Mouse (Mus musculus) limb, embryonic 15.5 days (tissue): ENCODE data around the gene Galnt16. TPM values are rescaled to one million over a fixed set of nuclear protein-coding genes. Genes with fewer than 3 reads are reported as not detected.

Experiments used
- ATAC-seq: fragments of 200-750 bp; cut with Nextera tagmentation; 2 replicates; pipeline ENCODE4 v1.8.0; 2017; ENCODE audit warnings: low read depth, moderate TSS enrichment; ENCODE audit not compliant: insufficient number of reproducible peaks, low FRiP score, low TSS enrichment
- H3K27ac ChIP-seq: fragments of 300-500 bp; sonication (generic); 2 replicates; pipeline ENCODE4 v1.5.1; 2015; ENCODE audit warnings: moderate library complexity, mild to moderate bottlenecking, inconsistent platforms
- H3K27me3 ChIP-seq: fragments of 300-500 bp; sonication (generic); 2 replicates; pipeline ENCODE4 v1.6.1; 2015; ENCODE audit warnings: inconsistent platforms
- H3K36me3 ChIP-seq: fragments of 300-500 bp; sonication (generic); 2 replicates; pipeline ENCODE4 v1.6.1; 2015; ENCODE audit warnings: inconsistent platforms
- H3K4me1 ChIP-seq: fragments of 300-500 bp; sonication (generic); 2 replicates; pipeline ENCODE4 v1.6.1; 2015; ENCODE audit warnings: inconsistent platforms
- H3K4me2 ChIP-seq: fragments of 300-500 bp; sonication (generic); 2 replicates; pipeline ENCODE4 v1.6.1; 2015; ENCODE audit warnings: mild to moderate bottlenecking, inconsistent platforms
- H3K4me3 ChIP-seq: fragments of 300-500 bp; sonication (generic); 2 replicates; pipeline ENCODE4 v1.5.1; 2015; ENCODE audit warnings: mild to moderate bottlenecking, inconsistent platforms
- H3K9ac ChIP-seq: fragments of 300-500 bp; sonication (generic); 2 replicates; pipeline ENCODE4 v1.6.1; 2015; ENCODE audit warnings: inconsistent platforms
- H3K9me3 ChIP-seq: fragments of 300-500 bp; sonication (generic); 2 replicates; pipeline ENCODE4 v1.6.1; 2016; ENCODE audit warnings: inconsistent platforms
- WGBS: fragments of 180-500 bp; shearing (Covaris S2); methylation state at CpG from one replicate; pipeline ENCODE4 v1.1.7; 2015; 5-methylcytosine and 5-hydroxymethylcytosine counted together
- polyA plus RNA-seq: library from polyadenylated mRNA; unstranded; fragments of >200 nt; fragmentation: Nextera tagmentation; extraction: Ambion mirVana; gene quantifications from 2 replicates; pipeline ENCODE4 v1.2.1, GENCODE M21; 2015

Gene Galnt16
- polyA plus RNA-seq, 1 experiment from 2014 or later = 23.5 TPM

DNA sequence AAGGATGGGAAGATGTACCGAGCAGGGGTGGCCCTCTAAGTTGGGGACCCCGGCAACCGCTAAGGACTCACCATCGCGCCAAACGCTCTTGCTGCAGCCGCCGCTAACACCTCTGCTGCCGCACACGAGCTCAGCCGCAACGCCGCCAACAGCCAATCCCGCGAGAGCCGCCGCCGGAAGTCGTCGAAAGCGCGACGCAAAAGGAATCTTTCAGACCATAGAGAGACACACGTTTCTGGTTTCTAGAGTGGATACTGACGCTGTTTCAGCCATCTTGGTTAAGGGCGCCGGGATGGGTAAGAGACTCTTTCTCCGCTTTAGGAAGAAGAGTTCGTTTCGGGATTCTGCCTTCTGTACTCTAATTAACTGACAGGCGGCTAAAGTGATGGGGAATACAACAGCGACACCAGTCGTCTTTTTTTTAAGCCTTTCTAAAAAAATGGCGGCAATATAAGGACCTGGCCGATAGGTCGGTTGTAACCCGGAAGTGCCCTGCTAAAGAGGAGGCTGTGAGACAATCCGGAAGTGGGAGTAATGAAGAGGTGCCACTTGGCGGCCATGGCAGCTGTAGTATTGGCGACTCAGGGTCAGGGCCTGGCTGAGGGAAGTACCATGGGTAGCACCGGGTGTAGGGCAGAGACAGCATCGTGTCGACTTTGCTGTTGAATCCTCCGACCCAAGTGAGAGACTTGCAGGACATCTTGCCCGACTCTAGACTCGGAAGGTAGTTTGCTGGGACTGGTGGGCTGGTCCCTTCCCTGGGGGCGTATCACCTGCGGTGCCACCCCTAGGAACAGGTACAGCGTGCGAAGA is 125.8 kb downstream of the Galnt16 start, which contains the start of the genes Slc39a9 and Erh:
TSS of gene Slc39a9 (plus strand) at position 191 of the 813 bp plus-strand sequence.
TSS of gene Erh (minus strand) at position 649 of the 813 bp plus-strand sequence.
- H3K4me2 ChIP-seq = peak within 1 kb of the TSS; percentile 76
- under 1% methylated on average over 50 of the region's 50 CpGs for WGBS
- no peaks in the 10 kb centered on the region for H3K27me3 ChIP-seq
- ATAC-seq = peak; percentile 94
- H3K9me3 ChIP-seq = no peaks in the 10 kb centered on the region
- H3K4me1 ChIP-seq = peaks cover 31% of the 10 kb centered on the region
- H3K27ac ChIP-seq = peak within 1 kb of the TSS; percentile 92
- H3K4me3 ChIP-seq = peak within 1 kb of the TSS; percentile 98
- H3K9ac ChIP-seq = peak within 1 kb of the TSS; percentile 92
- H3K36me3 ChIP-seq = peaks cover 39% of the 10 kb centered on the region

DNA sequence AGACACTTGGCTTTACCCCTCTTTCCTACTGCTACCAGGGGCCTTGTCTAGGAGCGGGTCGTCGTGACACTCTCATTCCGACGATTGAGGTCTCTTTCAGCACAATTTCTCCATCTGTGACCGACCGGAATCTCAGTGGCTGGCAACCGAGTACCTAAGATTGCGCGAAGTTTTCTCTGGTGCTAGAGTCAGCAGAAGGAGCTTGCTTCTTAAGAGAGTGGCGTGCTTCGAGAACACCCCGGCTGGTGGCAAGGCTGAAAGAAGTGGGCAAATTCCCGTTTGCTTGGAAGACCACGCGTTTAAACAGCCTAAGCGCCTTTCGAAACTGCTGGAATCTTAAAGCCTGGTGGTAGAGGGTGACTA is 126.4 kb downstream of the Galnt16 start:
- Histone ChIP-seq H3K4me1 (peaks cover 29% of the 10 kb centered on the region), H3K9me3 (no peaks in the 10 kb centered on the region), H3K27ac (peak overlapping the region; percentile 92), H3K4me2 (peak overlapping the region; percentile 76), H3K27me3 (no peaks in the 10 kb centered on the region), H3K36me3 (peaks cover 36% of the 10 kb centered on the region), H3K4me3 (peak overlapping the region; percentile 98), H3K9ac (peak overlapping the region; percentile 92)
- ATAC-seq = no peak
- 10% methylated on average over 18 of the region's 18 CpGs for WGBS

DNA sequence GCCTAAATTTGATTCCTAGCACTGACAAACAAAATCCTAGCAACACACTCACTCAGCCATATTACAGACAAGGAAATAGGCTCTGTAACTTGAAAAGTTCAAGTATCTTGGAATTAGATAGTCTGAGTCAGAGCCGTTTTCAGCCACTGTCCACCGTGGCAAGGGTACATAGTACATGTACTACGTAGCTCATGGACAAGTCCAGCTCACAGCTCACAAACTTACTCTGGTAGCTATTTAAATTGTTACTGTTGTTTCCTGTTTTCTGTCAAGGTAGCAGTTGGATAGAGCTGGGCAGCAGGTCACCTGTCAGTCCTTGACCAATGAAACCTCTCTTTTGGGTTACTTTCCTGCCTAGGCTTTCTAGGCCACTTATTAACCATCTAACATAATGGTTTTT is 128.3 kb downstream of the Galnt16 start:
- Histone ChIP-seq H3K27me3 (no peaks in the 10 kb centered on the region), H3K9ac (no peak overlapping the region), H3K36me3 (peaks cover 19% of the 10 kb centered on the region; the same call in 1 of the 2 replicates), H3K4me2 (peak overlapping the region; percentile 76; the same call in 1 of the 2 replicates), H3K4me1 (peaks cover 29% of the 10 kb centered on the region), H3K4me3 (no peak overlapping the region), H3K27ac (no peak overlapping the region), H3K9me3 (no peaks in the 10 kb centered on the region)
- WGBS = 91% methylated on average over 3 of the region's 3 CpGs
- no peak for ATAC-seq

GRCm38 (mm10) chr12:80653951-80654658 is 136.0 kb downstream of the Galnt16 start:
- no peaks in the 10 kb centered on the region for H3K36me3 ChIP-seq
- no peak overlapping the region for H3K9ac ChIP-seq
- H3K9me3 ChIP-seq = no peaks in the 10 kb centered on the region
- no peaks in the 10 kb centered on the region for H3K4me1 ChIP-seq
- H3K27ac ChIP-seq = no peak overlapping the region
- H3K4me2 ChIP-seq = no peak overlapping the region
- H3K27me3 ChIP-seq = no peaks in the 10 kb centered on the region
- no peak overlapping the region for H3K4me3 ChIP-seq
- WGBS = 84% methylated on average over 7 of the region's 7 CpGs
- no peak for ATAC-seq

DNA sequence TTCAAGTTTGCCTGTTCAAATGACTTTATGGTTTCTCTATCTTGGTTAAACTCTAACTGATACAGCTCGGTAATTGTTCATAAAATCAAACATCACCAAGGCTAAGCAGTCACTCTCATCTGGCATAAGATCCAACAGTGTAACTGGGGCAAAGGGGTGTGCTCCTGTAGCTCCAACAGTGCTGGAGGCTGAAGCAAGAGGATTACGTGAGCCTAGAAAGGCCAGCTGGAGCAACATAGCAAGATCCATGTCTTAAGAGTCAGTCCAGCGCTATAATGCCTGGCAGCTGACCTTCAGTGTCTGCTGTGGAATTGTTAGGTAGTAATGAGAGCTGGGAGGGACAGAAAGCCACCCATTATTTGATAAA is 136.6 kb downstream of the Galnt16 start:
- H3K4me1 ChIP-seq = no peaks in the 10 kb centered on the region
- no peak overlapping the region for H3K9ac ChIP-seq
- WGBS = 77% methylated on average over 3 of the region's 3 CpGs
- no peaks in the 10 kb centered on the region for H3K9me3 ChIP-seq
- H3K4me2 ChIP-seq = no peak overlapping the region
- no peak overlapping the region for H3K4me3 ChIP-seq
- ATAC-seq = no peak
- no peaks in the 10 kb centered on the region for H3K27me3 ChIP-seq
- no peak overlapping the region for H3K27ac ChIP-seq
- H3K36me3 ChIP-seq = no peaks in the 10 kb centered on the region

DNA sequence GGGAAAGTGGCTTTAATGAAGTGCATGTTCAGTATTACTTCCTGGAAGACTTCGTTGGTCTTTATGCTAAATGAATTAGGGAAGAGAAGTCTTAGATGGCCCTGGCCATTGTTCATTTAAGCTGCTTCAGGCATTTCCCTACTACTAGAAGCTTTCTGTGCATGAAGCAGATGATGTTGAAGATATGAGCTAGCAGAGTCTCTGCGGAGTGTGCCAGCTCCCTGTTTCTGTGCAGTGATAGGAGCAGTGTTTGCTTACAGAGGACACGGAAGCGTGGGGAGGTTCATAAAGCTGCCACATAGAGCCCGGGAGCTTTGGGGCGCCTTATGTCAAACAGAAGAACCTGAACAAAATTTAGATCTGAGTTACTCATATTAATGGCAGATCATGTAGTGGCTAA is 140.6 kb downstream of the Galnt16 start:
- no peak for ATAC-seq
- Histone ChIP-seq H3K27me3 (no peaks in the 10 kb centered on the region), H3K27ac (no peak overlapping the region), H3K36me3 (peaks cover 17% of the 10 kb centered on the region), H3K4me1 (no peaks in the 10 kb centered on the region), H3K4me2 (no peak overlapping the region), H3K9ac (no peak overlapping the region), H3K9me3 (no peaks in the 10 kb centered on the region), H3K4me3 (no peak overlapping the region)
- WGBS = 88% methylated on average over 6 of the region's 6 CpGs

DNA sequence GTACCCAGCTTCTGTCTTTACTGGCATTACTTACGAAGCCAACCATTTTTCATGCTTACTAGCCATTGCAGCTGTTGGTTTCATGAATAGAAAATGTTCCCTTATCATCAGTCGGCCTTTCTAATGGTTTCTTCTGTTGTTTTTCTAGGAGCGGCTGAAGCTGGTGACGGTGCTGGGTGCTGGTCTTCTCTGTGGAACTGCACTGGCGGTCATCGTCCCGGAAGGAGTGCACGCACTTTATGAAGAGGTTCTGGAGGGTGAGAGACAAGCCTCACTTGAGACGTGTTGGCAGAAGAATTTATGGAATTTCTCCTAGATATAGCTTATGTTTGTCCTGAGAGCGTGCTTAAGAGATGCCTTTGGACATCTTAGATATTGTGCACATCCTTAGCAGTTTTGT is 144.2 kb downstream of the Galnt16 start:
- no peak overlapping the region for H3K27ac ChIP-seq
- no peak for ATAC-seq
- 88% methylated on average over 10 of the region's 10 CpGs for WGBS
- no peaks in the 10 kb centered on the region for H3K27me3 ChIP-seq
- no peak overlapping the region for H3K4me3 ChIP-seq
- no peak overlapping the region for H3K4me2 ChIP-seq
- H3K36me3 ChIP-seq = peaks cover 32% of the 10 kb centered on the region
- H3K4me1 ChIP-seq = no peaks in the 10 kb centered on the region
- H3K9me3 ChIP-seq = no peaks in the 10 kb centered on the region
- no peak overlapping the region for H3K9ac ChIP-seq

GRCm38 (mm10) chr12:80663935-80664334 is 145.9 kb downstream of the Galnt16 start:
- 84% methylated on average over 2 of the region's 2 CpGs for WGBS
- Histone ChIP-seq H3K27ac (no peak overlapping the region), H3K4me1 (no peaks in the 10 kb centered on the region), H3K9ac (no peak overlapping the region), H3K4me3 (no peak overlapping the region), H3K27me3 (no peaks in the 10 kb centered on the region), H3K36me3 (peaks cover 39% of the 10 kb centered on the region), H3K9me3 (no peaks in the 10 kb centered on the region), H3K4me2 (no peak overlapping the region)
- ATAC-seq = no peak

GRCm38 (mm10) chr12:80668391-80668790 is 150.3 kb downstream of the Galnt16 start:
- ATAC-seq = no peak
- H3K36me3 ChIP-seq = peaks cover 38% of the 10 kb centered on the region
- H3K4me3 ChIP-seq = no peak overlapping the region
- H3K9me3 ChIP-seq = no peaks in the 10 kb centered on the region
- 81% methylated on average over 2 of the region's 2 CpGs for WGBS
- H3K27ac ChIP-seq = no peak overlapping the region
- H3K27me3 ChIP-seq = no peaks in the 10 kb centered on the region
- no peaks in the 10 kb centered on the region for H3K4me1 ChIP-seq
- no peak overlapping the region for H3K9ac ChIP-seq
- H3K4me2 ChIP-seq = no peak overlapping the region

- no peak overlapping the region for H3K4me3 ChIP-seq
- ATAC-seq = no peak
- no peak overlapping the region for H3K4me2 ChIP-seq
- no peaks in the 10 kb centered on the region for H3K27me3 ChIP-seq
- H3K9ac ChIP-seq = no peak overlapping the region
- no peaks in the 10 kb centered on the region for H3K9me3 ChIP-seq
- no peak overlapping the region for H3K27ac ChIP-seq
- WGBS = 18% methylated on average over 3 of the region's 3 CpGs
- peaks cover 55% of the 10 kb centered on the region for H3K36me3 ChIP-seq
- no peaks in the 10 kb centered on the region for H3K4me1 ChIP-seq
Observed at GRCm38 (mm10) chr12:80673170-80673569, 155.1 kb downstream of the Galnt16 start.
